Mouse (Mus musculus) limb, embryonic 12.5 days (tissue): ENCODE data around the gene C1s2. TPM values are rescaled to one million over a fixed set of nuclear protein-coding genes. Genes with fewer than 3 reads are reported as not detected.
"Not testable (repeated sequence)": the region's sequence is repeated elsewhere in the genome, so short reads cannot be mapped to it uniquely, and the experiment has no call there.

ENCODE experiments used
- ATAC-seq: fragments of 200-750 bp; cut with Nextera tagmentation; 2 replicates; pipeline ENCODE4 v1.8.0; 2017; ENCODE audit warnings: low read depth, moderate TSS enrichment; ENCODE audit not compliant: insufficient number of reproducible peaks, insufficient read depth, low FRiP score, low TSS enrichment
- H3K27ac ChIP-seq: fragments of 300-500 bp; sonication (generic); 2 replicates; pipeline ENCODE4 v1.5.1; 2016; ENCODE audit warnings: mild to moderate bottlenecking, moderate library complexity
- H3K27me3 ChIP-seq: fragments of 300-500 bp; sonication (generic); 2 replicates; pipeline ENCODE4 v1.6.1; 2016; ENCODE audit warnings: mild to moderate bottlenecking, moderate library complexity
- H3K36me3 ChIP-seq: fragments of 300-500 bp; sonication (generic); 2 replicates; pipeline ENCODE4 v1.6.1; 2016; ENCODE audit warnings: mild to moderate bottlenecking, moderate library complexity
- H3K4me1 ChIP-seq: fragments of 300-500 bp; sonication (generic); replicated peaks from 2 replicates; pipeline ENCODE4 v1.6.1; 2016
- H3K4me2 ChIP-seq: fragments of 300-500 bp; sonication (generic); 2 replicates; pipeline ENCODE4 v1.6.1; 2016; ENCODE audit warnings: mild to moderate bottlenecking, moderate library complexity
- H3K4me3 ChIP-seq: fragments of 300-500 bp; sonication (generic); replicated peaks from 2 replicates; pipeline ENCODE4 v1.5.1; 2016; ENCODE audit warnings: mild to moderate bottlenecking
- H3K9ac ChIP-seq: fragments of 300-500 bp; sonication (generic); replicated peaks from 2 replicates; pipeline ENCODE4 v1.6.1; 2016; ENCODE audit warnings: mild to moderate bottlenecking, moderate library complexity
- H3K9me3 ChIP-seq: fragments of 300-500 bp; sonication (generic); 2 replicates; pipeline ENCODE4 v1.6.1; 2016; ENCODE audit warnings: mild to moderate bottlenecking, moderate library complexity
- WGBS: fragments of 180-500 bp; shearing (Covaris S2); methylation state at CpG from one replicate; pipeline ENCODE4 v1.1.7; 2016; 5-methylcytosine and 5-hydroxymethylcytosine counted together
- polyA plus RNA-seq: library from polyadenylated mRNA; unstranded; fragments of >200 nt; fragmentation: Nextera tagmentation; extraction: Ambion mirVana; gene quantifications from 2 replicates; pipeline ENCODE4 v1.2.1, GENCODE M21; 2016

C1s2 gene
- polyA plus RNA-seq: 0.08 TPM in 1 of 2 replicates, not detected in the other

DNA sequence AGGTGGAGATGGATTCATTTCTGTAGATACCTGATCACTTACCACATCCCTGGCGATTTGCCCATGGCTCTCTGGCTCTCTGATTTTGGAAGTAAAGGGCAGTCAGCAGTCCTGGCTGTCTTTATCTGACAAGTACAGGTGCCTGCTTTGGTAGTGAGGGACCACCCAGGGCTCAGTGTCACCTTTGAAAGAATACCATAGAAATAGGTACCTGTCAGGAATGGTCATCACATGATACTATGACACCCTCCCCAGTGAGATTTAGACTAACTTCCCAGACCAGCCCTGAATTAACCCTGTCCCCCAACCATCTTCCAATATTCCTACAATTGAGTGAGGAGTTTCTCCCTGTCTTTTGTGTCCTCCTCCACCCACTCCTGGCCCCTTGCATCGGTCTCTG is at the start of gene C1s2:
Gene C1s2, minus strand, starts transcription at position 101 of the 400 bp plus-strand sequence.
- H3K27me3 ChIP-seq, H3K4me1 ChIP-seq, H3K27ac ChIP-seq, H3K36me3 ChIP-seq, H3K4me3 ChIP-seq, H3K9me3 ChIP-seq, H3K9ac ChIP-seq, ATAC-seq, H3K4me2 ChIP-seq: not testable (repeated sequence)
- WGBS: 82% methylated on average over 2 of the region's 2 CpGs

DNA sequence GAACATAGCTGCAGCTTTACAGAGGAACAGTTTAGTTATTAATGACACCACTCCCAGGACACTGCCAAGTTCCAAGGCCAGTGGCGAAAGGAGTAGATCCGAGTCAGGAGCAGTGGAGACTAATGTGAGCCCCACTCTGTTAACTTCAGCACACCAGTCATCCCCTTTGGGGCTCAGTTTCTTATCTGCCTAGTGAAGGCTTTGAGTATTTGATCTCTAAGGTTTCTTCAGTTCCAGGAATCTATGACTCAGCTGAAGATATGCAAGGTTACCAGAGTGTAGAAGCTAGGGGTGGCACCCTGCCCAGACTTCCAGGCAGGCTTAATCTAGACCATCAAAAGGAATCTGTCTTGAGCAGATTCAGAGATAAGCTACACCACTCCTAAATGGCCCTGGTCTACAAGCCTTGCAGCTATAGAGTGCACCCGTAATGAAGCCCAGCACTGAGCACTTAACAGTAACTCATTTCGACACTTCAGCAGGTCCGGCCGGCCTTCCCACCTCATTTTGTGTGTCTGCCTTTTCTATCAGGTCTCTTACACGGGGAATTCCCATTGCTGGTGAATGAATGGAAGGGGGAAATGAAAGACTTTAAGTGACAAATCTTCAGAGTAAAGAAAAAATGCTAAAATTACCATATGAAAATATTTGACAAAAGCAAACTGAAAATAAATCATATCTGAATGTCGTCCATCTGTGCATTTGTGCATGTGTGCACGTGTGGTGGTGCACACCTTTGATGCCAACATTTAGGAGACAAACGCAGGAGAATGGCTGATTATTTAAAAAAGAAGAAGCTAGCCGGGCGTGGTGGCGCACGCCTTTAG is 47.9 kb upstream of the C1s2 start:
- Histone ChIP-seq H3K36me3 (no peaks in the 10 kb centered on the region), H3K4me3 (no peak overlapping the region), H3K4me1 (no peaks in the 10 kb centered on the region), H3K4me2 (no peak overlapping the region), H3K27ac (no peak overlapping the region), H3K9me3 (no peaks in the 10 kb centered on the region), H3K9ac (no peak overlapping the region), H3K27me3 (no peaks in the 10 kb centered on the region)
- no peak for ATAC-seq
- WGBS: 69% methylated on average over 14 of the region's 14 CpGs

DNA sequence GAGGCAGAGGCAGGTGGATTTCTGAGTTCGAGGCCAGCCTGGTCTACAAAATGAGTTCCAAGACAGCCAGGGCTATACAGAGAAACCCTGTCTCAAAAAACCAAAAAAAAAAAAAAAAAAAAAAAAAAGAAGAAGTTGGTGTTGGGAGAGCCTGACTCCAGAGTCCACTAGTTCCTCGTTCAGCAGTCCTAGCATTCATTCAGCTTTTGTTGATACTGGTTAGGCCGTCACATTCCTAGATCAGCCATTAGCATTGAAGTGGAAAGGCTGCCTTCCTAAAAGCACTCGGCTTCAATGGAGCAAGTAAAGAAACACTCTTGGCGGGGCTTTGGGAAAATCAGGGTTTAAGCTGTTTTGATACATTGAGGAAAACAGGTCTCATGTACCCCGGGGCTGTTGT is 46.4 kb upstream of the C1s2 start:
- ATAC-seq, H3K27me3 ChIP-seq, H3K4me3 ChIP-seq, H3K4me2 ChIP-seq, H3K4me1 ChIP-seq, H3K27ac ChIP-seq, H3K9me3 ChIP-seq, H3K36me3 ChIP-seq, H3K9ac ChIP-seq: not testable (repeated sequence)
- 82% methylated on average over 6 of the region's 6 CpGs for WGBS

DNA sequence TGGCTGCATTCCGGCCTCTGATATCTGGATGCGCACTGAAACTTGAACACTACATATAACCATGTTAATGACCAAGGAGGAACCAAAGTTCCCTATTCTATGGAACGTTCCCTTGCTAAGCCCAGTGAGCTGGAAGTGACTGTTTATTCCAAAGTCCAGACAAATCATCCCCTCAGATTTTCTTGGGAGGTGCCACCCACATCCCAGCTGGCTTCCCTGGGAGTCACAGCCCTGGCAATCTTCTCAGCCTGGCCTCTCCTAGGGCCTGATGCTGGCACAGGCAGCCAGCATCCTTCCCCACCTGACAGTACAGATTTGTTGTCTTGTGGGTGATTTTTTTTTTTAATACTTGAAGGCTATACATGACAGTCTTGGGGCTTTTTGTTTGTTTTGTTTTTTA is 43.6 kb upstream of the C1s2 start:
- H3K9me3 ChIP-seq: no peaks in the 10 kb centered on the region; the same call in 1 of the 2 replicates
- H3K27ac ChIP-seq: no peak overlapping the region
- H3K27me3 ChIP-seq: no peaks in the 10 kb centered on the region
- H3K4me3 ChIP-seq: no peak overlapping the region
- ATAC-seq: no peak
- peaks cover 9% of the 10 kb centered on the region; the same call in 1 of the 2 replicates for H3K36me3 ChIP-seq
- 90% methylated on average over 3 of the region's 3 CpGs for WGBS
- no peak overlapping the region for H3K9ac ChIP-seq
- H3K4me1 ChIP-seq: no peaks in the 10 kb centered on the region
- H3K4me2 ChIP-seq: no peak overlapping the region

DNA sequence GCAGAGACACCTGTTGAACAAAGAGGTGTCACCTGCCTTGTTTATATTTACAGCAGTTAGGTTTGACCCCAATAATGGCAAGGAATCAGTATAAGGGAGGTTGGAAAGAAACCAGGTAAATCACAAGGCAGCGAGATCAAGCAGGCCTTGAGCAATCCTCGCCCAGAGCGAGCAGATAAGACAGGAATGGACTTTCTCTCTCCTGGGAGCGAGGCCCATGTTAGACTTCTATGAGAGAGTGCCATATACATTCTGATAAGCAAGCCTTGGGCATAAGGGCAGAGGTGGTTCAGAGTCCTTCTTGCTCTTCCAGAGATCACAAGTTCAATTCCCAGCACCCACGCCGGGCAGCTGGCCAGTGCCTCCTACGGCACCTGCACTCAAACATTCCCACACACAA is 42.9 kb upstream of the C1s2 start:
- Histone ChIP-seq H3K4me3 (no peak overlapping the region), H3K36me3 (peaks cover 15% of the 10 kb centered on the region; the same call in 1 of the 2 replicates), H3K4me1 (no peaks in the 10 kb centered on the region), H3K4me2 (no peak overlapping the region), H3K27me3 (no peaks in the 10 kb centered on the region), H3K9ac (no peak overlapping the region), H3K27ac (no peak overlapping the region), H3K9me3 (no peaks in the 10 kb centered on the region; the same call in 1 of the 2 replicates)
- 94% methylated on average over 7 of the region's 7 CpGs for WGBS
- no peak for ATAC-seq

DNA sequence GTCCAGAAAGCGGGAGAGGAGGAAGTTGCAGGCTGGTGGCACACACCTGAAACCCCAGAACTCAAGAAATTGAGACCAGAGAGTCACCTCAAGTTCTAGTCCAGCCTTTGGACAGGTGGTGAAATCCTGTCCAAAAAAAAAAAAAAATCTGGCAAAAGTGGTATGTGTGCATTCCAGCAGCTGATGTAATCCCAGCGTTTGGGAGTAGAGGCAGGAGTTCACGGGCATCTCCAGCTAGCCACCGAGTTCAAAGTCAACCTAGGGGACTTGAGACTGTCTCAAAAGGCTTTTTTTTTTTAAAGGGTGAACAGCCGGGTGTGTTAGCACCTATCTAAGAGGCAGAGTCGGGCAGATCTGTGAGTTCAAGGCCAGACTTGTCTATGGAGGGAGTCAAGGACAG is 40.3 kb upstream of the C1s2 start:
- Histone ChIP-seq H3K4me3 (no peak overlapping the region), H3K4me2 (no peak overlapping the region), H3K9ac (no peak overlapping the region), H3K36me3 (peaks cover 15% of the 10 kb centered on the region; the same call in 1 of the 2 replicates), H3K9me3 (no peaks in the 10 kb centered on the region; the same call in 1 of the 2 replicates), H3K4me1 (peaks cover 16% of the 10 kb centered on the region), H3K27me3 (no peaks in the 10 kb centered on the region), H3K27ac (no peak overlapping the region)
- WGBS: 90% methylated on average over 6 of the region's 6 CpGs
- no peak for ATAC-seq

DNA sequence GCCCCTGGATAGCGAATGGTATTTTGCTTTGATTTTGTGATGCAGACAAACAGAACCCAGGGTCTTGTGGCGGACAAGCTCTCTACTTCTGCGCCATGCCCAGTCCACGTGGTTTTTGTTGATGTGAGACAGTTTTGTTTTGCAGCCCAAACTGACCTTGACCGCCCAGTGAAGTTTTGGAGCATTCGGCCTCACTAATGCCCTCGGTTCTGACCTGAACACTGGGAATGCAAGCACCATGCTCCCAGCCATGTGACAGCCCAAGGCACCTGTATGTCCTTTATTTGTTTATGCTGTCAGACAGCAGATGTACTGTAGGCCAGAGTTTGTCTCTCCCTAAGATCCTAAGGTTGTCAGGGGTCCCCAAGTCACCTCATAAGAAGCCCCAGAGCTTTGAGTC is 38.7 kb upstream of the C1s2 start:
- 93% methylated on average over 7 of the region's 7 CpGs for WGBS
- Histone ChIP-seq H3K9me3 (no peaks in the 10 kb centered on the region; the same call in 1 of the 2 replicates), H3K4me1 (peaks cover 16% of the 10 kb centered on the region), H3K27ac (no peak overlapping the region), H3K4me2 (no peak overlapping the region), H3K9ac (no peak overlapping the region), H3K36me3 (peaks cover 15% of the 10 kb centered on the region; the same call in 1 of the 2 replicates), H3K4me3 (no peak overlapping the region), H3K27me3 (no peaks in the 10 kb centered on the region)
- no peak for ATAC-seq

DNA sequence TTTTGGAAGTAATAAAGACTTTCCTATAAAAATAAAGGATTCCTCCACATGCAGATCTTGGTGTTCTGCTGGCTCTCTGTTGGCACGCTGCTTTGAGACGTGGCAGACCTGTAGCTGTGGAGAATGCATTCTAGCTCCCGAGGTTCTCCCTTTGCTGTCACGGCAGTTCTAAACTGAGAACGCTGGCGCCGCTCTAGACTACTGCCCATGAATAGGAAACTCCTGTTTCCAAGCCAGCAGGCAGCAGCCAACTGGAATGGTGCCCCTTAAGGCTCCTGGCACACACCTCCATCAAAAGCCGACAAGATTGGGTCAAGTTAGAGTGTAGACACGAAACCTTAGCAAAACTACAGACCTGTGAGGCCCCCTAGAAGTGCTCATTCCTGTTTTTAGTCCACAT is 37.7 kb upstream of the C1s2 start:
- Histone ChIP-seq H3K9me3 (no peaks in the 10 kb centered on the region; the same call in 1 of the 2 replicates), H3K4me3 (no peak overlapping the region), H3K27me3 (no peaks in the 10 kb centered on the region), H3K4me2 (no peak overlapping the region), H3K27ac (peak overlapping the region; percentile 29; the same call in 1 of the 2 replicates), H3K4me1 (peaks cover 16% of the 10 kb centered on the region), H3K36me3 (peaks cover 15% of the 10 kb centered on the region; the same call in 1 of the 2 replicates), H3K9ac (no peak overlapping the region)
- 87% methylated on average over 9 of the region's 9 CpGs for WGBS
- no peak for ATAC-seq

DNA sequence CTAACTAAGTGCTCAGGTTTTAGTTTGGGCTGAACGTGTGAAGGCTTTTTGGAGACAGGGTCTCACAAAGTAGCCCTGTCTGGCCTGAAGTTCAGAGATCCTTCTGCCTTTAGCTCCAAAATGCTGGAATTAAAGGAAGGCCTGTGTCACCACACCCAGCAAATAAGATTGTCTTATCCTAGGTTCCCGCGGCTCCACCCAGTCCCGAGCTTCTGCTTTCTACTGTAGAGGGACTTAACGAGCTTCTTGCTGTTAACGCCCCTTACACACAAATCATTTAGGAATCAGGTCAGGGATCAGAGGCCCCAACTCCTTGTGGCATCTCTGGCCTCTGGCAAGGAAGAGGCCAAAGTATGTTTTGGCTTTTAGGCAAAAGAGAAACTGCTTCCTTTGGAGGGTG is 36.2 kb upstream of the C1s2 start:
- H3K4me2 ChIP-seq: no peak overlapping the region
- H3K4me1 ChIP-seq: peaks cover 16% of the 10 kb centered on the region
- no peak overlapping the region; the same call in 1 of the 2 replicates for H3K27ac ChIP-seq
- no peaks in the 10 kb centered on the region for H3K27me3 ChIP-seq
- H3K9ac ChIP-seq: no peak overlapping the region
- peaks cover 15% of the 10 kb centered on the region; the same call in 1 of the 2 replicates for H3K36me3 ChIP-seq
- H3K4me3 ChIP-seq: no peak overlapping the region
- WGBS: 42% methylated on average over 6 of the region's 6 CpGs
- ATAC-seq: no peak
- H3K9me3 ChIP-seq: no peaks in the 10 kb centered on the region; the same call in 1 of the 2 replicates

DNA sequence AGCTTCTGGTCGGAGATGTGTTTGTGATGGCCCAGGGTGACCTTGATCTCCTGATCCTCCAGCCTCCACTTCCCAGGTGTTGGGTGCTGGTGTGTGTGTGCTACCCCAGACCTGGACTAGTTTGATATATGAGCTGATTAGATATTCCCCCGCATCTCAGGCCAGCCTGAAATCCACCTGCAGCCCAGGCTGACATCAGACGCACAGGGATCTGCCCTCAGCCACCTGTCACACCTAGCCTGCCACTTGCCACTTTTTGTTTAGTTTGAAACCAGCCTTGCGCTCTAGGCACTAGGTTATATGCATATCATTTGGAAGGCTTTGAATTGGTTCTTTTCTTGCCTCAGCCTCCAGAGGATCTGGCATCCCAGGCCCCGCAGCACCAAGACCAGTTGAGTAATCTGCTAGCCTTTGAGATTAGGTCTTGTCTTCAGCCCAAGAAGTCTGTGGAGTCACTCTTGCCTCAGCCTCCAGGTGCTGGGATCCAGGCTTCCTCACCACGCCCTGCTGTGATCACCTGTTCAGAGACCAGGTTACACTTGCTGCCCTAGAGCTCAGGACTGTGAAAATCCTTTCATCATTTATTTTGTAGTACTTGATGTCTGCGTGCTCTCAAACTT is 34.5 kb upstream of the C1s2 start:
- H3K36me3 ChIP-seq: peaks cover 12% of the 10 kb centered on the region; the same call in 1 of the 2 replicates
- no peaks in the 10 kb centered on the region; the same call in 1 of the 2 replicates for H3K9me3 ChIP-seq
- H3K4me3 ChIP-seq: no peak overlapping the region
- no peak overlapping the region for H3K27ac ChIP-seq
- no peak overlapping the region for H3K9ac ChIP-seq
- peaks cover 16% of the 10 kb centered on the region for H3K4me1 ChIP-seq
- H3K4me2 ChIP-seq: no peak overlapping the region
- ATAC-seq: no peak
- 92% methylated on average over 7 of the region's 7 CpGs for WGBS
- no peaks in the 10 kb centered on the region for H3K27me3 ChIP-seq

DNA sequence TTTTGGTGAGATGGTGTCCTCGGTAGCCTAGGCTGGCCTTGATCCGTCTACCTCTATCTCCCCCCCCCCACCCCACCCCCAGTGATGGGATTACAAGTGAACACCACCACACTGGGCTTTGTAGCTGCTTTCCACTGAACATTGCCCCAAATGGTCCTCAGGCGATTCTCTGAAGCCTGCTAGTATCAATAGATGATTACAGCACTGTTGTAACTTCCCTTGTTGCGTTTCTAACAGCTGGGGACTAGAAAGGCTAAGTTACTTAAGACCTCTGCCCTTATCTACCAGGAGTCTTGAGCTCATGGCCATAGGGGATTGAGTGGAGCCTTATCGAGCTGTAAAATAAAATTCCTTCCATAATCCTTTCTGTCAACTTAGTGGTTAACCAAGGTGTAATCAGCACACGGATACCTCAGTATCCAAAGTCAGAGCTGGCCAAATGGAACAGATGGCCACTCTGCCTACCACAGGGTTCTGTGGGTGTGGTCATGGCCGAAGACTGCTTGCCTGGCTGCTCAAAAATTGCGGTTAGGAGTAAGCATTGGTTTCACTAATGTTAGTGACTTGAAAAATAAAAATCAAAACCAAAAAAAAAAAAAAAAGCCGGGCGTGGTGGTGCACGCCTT is 33.5 kb upstream of the C1s2 start:
- ATAC-seq: no peak
- H3K27ac ChIP-seq: no peak overlapping the region

More for the DNA sequence above, 33.5 kb upstream of the C1s2 start:
- no peak overlapping the region for H3K4me3 ChIP-seq
- H3K4me2 ChIP-seq: no peak overlapping the region
- H3K27me3 ChIP-seq: no peaks in the 10 kb centered on the region
- H3K36me3 ChIP-seq: peaks cover 4% of the 10 kb centered on the region; the same call in 1 of the 2 replicates
- H3K9ac ChIP-seq: no peak overlapping the region
- H3K4me1 ChIP-seq: peaks cover 16% of the 10 kb centered on the region
- no peaks in the 10 kb centered on the region; the same call in 1 of the 2 replicates for H3K9me3 ChIP-seq
- 80% methylated on average over 11 of the region's 11 CpGs for WGBS
